Mouse (Mus musculus) small intestine, adult 2 months (tissue): ENCODE measurements around the gene Sema6c.

ENCODE experiments used
- CTCF ChIP-seq: fragments of 200-500 bp; IDR thresholded peaks from 2 replicates; pipeline ENCODE4 v1.5.1; 2012; ENCODE audit warnings: low read depth, mild to moderate bottlenecking, control low read depth, inconsistent platforms, low read length, moderate library complexity, mixed read lengths; ENCODE audit not compliant: insufficient replicate concordance, insufficient read length; ENCODE audit errors: extremely low read depth
- POLR2A ChIP-seq: fragments of 200-500 bp; IDR thresholded peaks from 2 replicates; pipeline ENCODE4 v1.6.1; 2012; ENCODE audit warnings: low read depth, mild to moderate bottlenecking, control low read depth, inconsistent platforms, low read length, moderate library complexity

- no peak for TF ChIP-seq CTCF
- no peak for TF ChIP-seq POLR2A
These were observed 19.6 kb downstream of the Sema6c start for GRCm38 (mm10) chr3:95179890-95180289.
